Mouse (Mus musculus) embryonic facial prominence, embryonic 15.5 days (tissue): ENCODE data around the gene Maml3. TPM values are rescaled to one million over a fixed set of nuclear protein-coding genes. Genes with fewer than 3 reads are reported as not detected.

Experiments
- ATAC-seq: fragments of 200-750 bp; cut with Nextera tagmentation; 2 replicates; pipeline ENCODE4 v1.8.0; 2017; ENCODE audit warnings: low read depth, moderate TSS enrichment; ENCODE audit not compliant: insufficient number of reproducible peaks, low FRiP score, low TSS enrichment
- H3K27ac ChIP-seq: fragments of 300-500 bp; sonication (generic); replicated peaks from 2 replicates; pipeline ENCODE4 v1.5.1; 2015; ENCODE audit warnings: mild to moderate bottlenecking, inconsistent platforms
- H3K27me3 ChIP-seq: fragments of 300-500 bp; sonication (generic); 2 replicates; pipeline ENCODE4 v1.6.1; 2015; ENCODE audit warnings: inconsistent platforms
- H3K36me3 ChIP-seq: fragments of 300-500 bp; sonication (generic); 2 replicates; pipeline ENCODE4 v1.6.1; 2015; ENCODE audit warnings: mild to moderate bottlenecking, inconsistent platforms
- H3K4me1 ChIP-seq: fragments of 300-500 bp; sonication (generic); 2 replicates; pipeline ENCODE4 v1.6.1; 2015; ENCODE audit warnings: inconsistent platforms
- H3K4me2 ChIP-seq: fragments of 300-500 bp; sonication (generic); replicated peaks from 2 replicates; pipeline ENCODE4 v1.6.1; 2015; ENCODE audit warnings: mild to moderate bottlenecking, inconsistent platforms
- H3K4me3 ChIP-seq: fragments of 300-500 bp; sonication (generic); replicated peaks from 2 replicates; pipeline ENCODE4 v1.5.1; 2015; ENCODE audit warnings: mild to moderate bottlenecking, inconsistent platforms
- H3K9ac ChIP-seq: fragments of 300-500 bp; sonication (generic); 2 replicates; pipeline ENCODE4 v1.6.1; 2015; ENCODE audit warnings: inconsistent platforms
- H3K9me3 ChIP-seq: fragments of 300-500 bp; sonication (generic); replicated peaks from 2 replicates; pipeline ENCODE4 v1.6.1; 2016; ENCODE audit warnings: inconsistent platforms
- WGBS: fragments of 180-500 bp; shearing (Covaris S2); methylation state at CpG from one replicate; pipeline ENCODE4 v1.1.7; 2015; 5-methylcytosine and 5-hydroxymethylcytosine counted together
- polyA plus RNA-seq: library from polyadenylated mRNA; unstranded; fragments of >200 nt; fragmentation: Nextera tagmentation; extraction: Ambion mirVana; gene quantifications from 2 replicates; pipeline ENCODE4 v1.2.1, GENCODE M21; 2015

The Maml3 gene
- polyA plus RNA-seq, 1 experiment from 2014 or later: 6.5 TPM

GRCm38 (mm10) chr3:51970489-51970888, 134.4 kb downstream of the Maml3 start:
- 80% methylated on average over 2 of the region's 2 CpGs for WGBS
- Histone ChIP-seq H3K9me3 (no peaks in the 10 kb centered on the region), H3K27ac (no peak overlapping the region), H3K4me1 (0 out of 2 replicates have a peak, but pooled peaks cover 8% of the 10 kb centered on the region), H3K4me3 (no peak overlapping the region), H3K9ac (no peak overlapping the region), H3K4me2 (no peak overlapping the region), H3K27me3 (no peaks in the 10 kb centered on the region), H3K36me3 (no peaks in the 10 kb centered on the region)
- ATAC-seq: no peak

- Histone ChIP-seq H3K4me1 (0 out of 2 replicates have a peak, but pooled peaks cover 9% of the 10 kb centered on the region), H3K9me3 (no peaks in the 10 kb centered on the region), H3K9ac (no peak overlapping the region), H3K27me3 (no peaks in the 10 kb centered on the region), H3K36me3 (no peaks in the 10 kb centered on the region), H3K27ac (no peak overlapping the region), H3K4me3 (no peak overlapping the region), H3K4me2 (no peak overlapping the region)
- no peak for ATAC-seq
- WGBS: 79% methylated on average over 6 of the region's 6 CpGs
Measured at GRCm38 (mm10) chr3:51969451-51969850, 135.4 kb downstream of the Maml3 start.

- no peak overlapping the region for H3K9ac ChIP-seq
- peaks cover 15% of the 10 kb centered on the region; the same call in 1 of the 2 replicates for H3K4me1 ChIP-seq
- H3K4me3 ChIP-seq: no peak overlapping the region
- no peaks in the 10 kb centered on the region for H3K36me3 ChIP-seq
- no peak for ATAC-seq
- no peaks in the 10 kb centered on the region for H3K27me3 ChIP-seq
- no peaks in the 10 kb centered on the region for H3K9me3 ChIP-seq
- 56% methylated on average over 7 of the region's 7 CpGs for WGBS
- H3K27ac ChIP-seq: no peak overlapping the region
- H3K4me2 ChIP-seq: no peak overlapping the region
Measured at GRCm38 (mm10) chr3:51965841-51966240, 139.0 kb downstream of the Maml3 start.

- 23% methylated on average over 2 of the region's 2 CpGs for WGBS
Measured at GRCm38 (mm10) chr3:51965436-51965835, 139.4 kb downstream of the Maml3 start.

GRCm38 (mm10) chr3:51965008-51965407, 139.9 kb downstream of the Maml3 start:
- Histone ChIP-seq H3K36me3 (no peaks in the 10 kb centered on the region), H3K4me1 (peaks cover 15% of the 10 kb centered on the region; the same call in 1 of the 2 replicates), H3K27me3 (no peaks in the 10 kb centered on the region), H3K9me3 (no peaks in the 10 kb centered on the region), H3K9ac (no peak overlapping the region), H3K4me3 (no peak overlapping the region), H3K27ac (no peak overlapping the region), H3K4me2 (no peak overlapping the region)
- no peak for ATAC-seq
- 35% methylated on average over 3 of the region's 3 CpGs for WGBS

More at GRCm38 (mm10) chr3:51965436-51965835, 139.4 kb downstream of the Maml3 start:
- peaks cover 15% of the 10 kb centered on the region; the same call in 1 of the 2 replicates for H3K4me1 ChIP-seq
- H3K9ac ChIP-seq: no peak overlapping the region
- ATAC-seq: no peak
- no peaks in the 10 kb centered on the region for H3K36me3 ChIP-seq
- no peak overlapping the region for H3K4me2 ChIP-seq
- H3K4me3 ChIP-seq: no peak overlapping the region
- H3K9me3 ChIP-seq: no peaks in the 10 kb centered on the region
- no peak overlapping the region for H3K27ac ChIP-seq
- H3K27me3 ChIP-seq: no peaks in the 10 kb centered on the region

- no peak for ATAC-seq
- H3K9ac ChIP-seq: no peak overlapping the region
- WGBS: 24% methylated on average over 4 of the region's 4 CpGs
Measured at GRCm38 (mm10) chr3:51963891-51964593, 140.8 kb downstream of the Maml3 start.

GRCm38 (mm10) chr3:51963151-51963791, 141.6 kb downstream of the Maml3 start:
- Histone ChIP-seq H3K9me3 (no peaks in the 10 kb centered on the region), H3K4me3 (no peak overlapping the region), H3K27ac (no peak overlapping the region), H3K27me3 (no peaks in the 10 kb centered on the region), H3K4me1 (peaks cover 15% of the 10 kb centered on the region; the same call in 1 of the 2 replicates), H3K4me2 (no peak overlapping the region), H3K36me3 (no peaks in the 10 kb centered on the region), H3K9ac (no peak overlapping the region)
- WGBS: 65% methylated on average over 9 of the region's 9 CpGs
- ATAC-seq: no peak

More at GRCm38 (mm10) chr3:51963891-51964593, 140.8 kb downstream of the Maml3 start:
- Histone ChIP-seq H3K4me3 (no peak overlapping the region), H3K4me1 (peaks cover 15% of the 10 kb centered on the region; the same call in 1 of the 2 replicates), H3K36me3 (no peaks in the 10 kb centered on the region), H3K4me2 (no peak overlapping the region), H3K27me3 (no peaks in the 10 kb centered on the region), H3K27ac (no peak overlapping the region), H3K9me3 (no peaks in the 10 kb centered on the region)

GRCm38 (mm10) chr3:51958751-51959150, 146.1 kb downstream of the Maml3 start:
- Histone ChIP-seq H3K4me3 (no peak overlapping the region), H3K9ac (no peak overlapping the region), H3K36me3 (no peaks in the 10 kb centered on the region), H3K27ac (no peak overlapping the region), H3K27me3 (no peaks in the 10 kb centered on the region), H3K4me1 (peaks cover 5% of the 10 kb centered on the region), H3K9me3 (no peaks in the 10 kb centered on the region), H3K4me2 (no peak overlapping the region)
- no peak for ATAC-seq
- 82% methylated on average over 2 of the region's 2 CpGs for WGBS

GRCm38 (mm10) chr3:51954441-51954840, 150.4 kb downstream of the Maml3 start:
- Histone ChIP-seq H3K27me3 (no peaks in the 10 kb centered on the region), H3K4me1 (peaks cover 5% of the 10 kb centered on the region; the same call in 1 of the 2 replicates), H3K9me3 (no peaks in the 10 kb centered on the region), H3K27ac (no peak overlapping the region), H3K36me3 (no peaks in the 10 kb centered on the region), H3K4me3 (no peak overlapping the region), H3K9ac (no peak overlapping the region), H3K4me2 (no peak overlapping the region)
- WGBS: 54% methylated on average over 4 of the region's 4 CpGs
- no peak for ATAC-seq

- peaks cover 5% of the 10 kb centered on the region; the same call in 1 of the 2 replicates for H3K4me1 ChIP-seq
- 86% methylated on average over 11 of the region's 11 CpGs for WGBS
- no peak overlapping the region for H3K4me3 ChIP-seq
- H3K27ac ChIP-seq: no peak overlapping the region
- H3K36me3 ChIP-seq: no peaks in the 10 kb centered on the region
- no peaks in the 10 kb centered on the region for H3K9me3 ChIP-seq
- H3K27me3 ChIP-seq: no peaks in the 10 kb centered on the region
- no peak overlapping the region for H3K9ac ChIP-seq
- no peak overlapping the region for H3K4me2 ChIP-seq
- no peak for ATAC-seq
Measured at GRCm38 (mm10) chr3:51953927-51954326, 150.9 kb downstream of the Maml3 start.

- H3K36me3 ChIP-seq: no peaks in the 10 kb centered on the region
- H3K9me3 ChIP-seq: no peaks in the 10 kb centered on the region
- 72% methylated on average over 33 of the region's 33 CpGs for WGBS
- H3K4me1 ChIP-seq: peaks cover 5% of the 10 kb centered on the region; the same call in 1 of the 2 replicates
- H3K27ac ChIP-seq: no peak overlapping the region
- no peak overlapping the region for H3K4me3 ChIP-seq
- no peak overlapping the region for H3K9ac ChIP-seq
- no peak for ATAC-seq
- 0 out of 2 replicates have a peak overlapping the region, but pooled peaks have one; percentile 1 for H3K4me2 ChIP-seq
- H3K27me3 ChIP-seq: no peaks in the 10 kb centered on the region
Measured at GRCm38 (mm10) chr3:51952728-51953623, 151.9 kb downstream of the Maml3 start.
